Mouse (Mus musculus) right cerebral cortex, postnatal 10 days (tissue): ENCODE measurements around the gene Npy4r.
A peak's percentile ranks its signal among the peaks of the same experiment; 100 is the strongest.

Experiments
- DNase-seq, 2 experiments: peaks; one replicate each; pipeline ENCODE4 v3.0.0; 2021; ENCODE audit warnings: low spot score in 2 of 2

Npy4r gene

GRCm38 (mm10) chr14:34119046-34119723 is 33.1 kb downstream of the Npy4r start:
- no peak for DNase-seq

GRCm38 (mm10) chr14:34114311-34114710 is 38.0 kb downstream of the Npy4r start:
- DNase-seq, result no peak

GRCm38 (mm10) chr14:34107594-34107993 is 44.7 kb downstream of the Npy4r start:
- DNase-seq, result no peak

- DNase-seq, result no peak
Measured at GRCm38 (mm10) chr14:34106389-34107062, 45.8 kb downstream of the Npy4r start.

- peak; percentile 48 to 69 for DNase-seq
Measured at GRCm38 (mm10) chr14:34104892-34105291, 47.4 kb downstream of the Npy4r start.

GRCm38 (mm10) chr14:34103855-34104254 is 48.4 kb downstream of the Npy4r start:
- DNase-seq, result no peak

GRCm38 (mm10) chr14:34102601-34103000 is 49.7 kb downstream of the Npy4r start, which contains the start of gene A630023A22Rik:
Gene A630023A22Rik, minus strand, starts transcription at chr14:34102754.
- DNase-seq, result no peak

GRCm38 (mm10) chr14:34096161-34096560 is 56.1 kb downstream of the Npy4r start:
- DNase-seq, result no peak
